Mouse (Mus musculus) brain, embryonic 14.5 days (tissue): Measurements from ENCODE around the gene Tnfsf4.

ENCODE experiments used
- CTCF ChIP-seq: fragments of 200-500 bp; IDR thresholded peaks from 2 replicates; pipeline ENCODE4 v1.5.1; 2012; ENCODE audit warnings: inconsistent platforms, mild to moderate bottlenecking, moderate library complexity, borderline replicate concordance; ENCODE audit not compliant: insufficient read depth, insufficient read length; ENCODE audit errors: extremely low read depth
- POLR2A ChIP-seq: fragments of 200-500 bp; IDR thresholded peaks from 2 replicates; pipeline ENCODE4 v1.6.1; 2012; ENCODE audit warnings: mild to moderate bottlenecking, inconsistent platforms, borderline replicate concordance; ENCODE audit not compliant: poor library complexity, insufficient read depth, insufficient read length, severe bottlenecking; ENCODE audit errors: extremely low read depth

DNA sequence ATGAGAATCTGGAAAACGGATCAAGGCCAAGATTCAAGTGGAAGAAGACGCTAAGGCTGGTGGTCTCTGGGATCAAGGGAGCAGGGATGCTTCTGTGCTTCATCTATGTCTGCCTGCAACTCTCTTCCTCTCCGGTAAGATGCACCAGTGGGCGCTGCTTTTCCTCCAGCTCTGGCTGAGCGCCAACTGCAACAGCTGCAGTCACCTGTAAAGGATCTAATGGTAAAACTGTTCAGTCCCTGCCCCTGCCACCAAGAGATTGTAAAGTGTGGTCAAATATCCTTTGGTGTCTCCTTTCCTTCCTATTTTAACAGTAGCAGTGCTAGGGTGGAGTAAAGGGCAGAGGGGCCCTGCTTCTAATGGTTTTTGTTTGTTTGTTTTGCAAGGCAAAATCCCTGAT is 401 bp downstream of the Tnfsf4 start:
- TF ChIP-seq POLR2A (no peak), CTCF (no peak)
